Mouse (Mus musculus): ENCODE data around the gene Ptpn12.
A peak's percentile ranks its signal among the peaks of the same experiment; 100 is the strongest.

The Ptpn12 gene

DNA sequence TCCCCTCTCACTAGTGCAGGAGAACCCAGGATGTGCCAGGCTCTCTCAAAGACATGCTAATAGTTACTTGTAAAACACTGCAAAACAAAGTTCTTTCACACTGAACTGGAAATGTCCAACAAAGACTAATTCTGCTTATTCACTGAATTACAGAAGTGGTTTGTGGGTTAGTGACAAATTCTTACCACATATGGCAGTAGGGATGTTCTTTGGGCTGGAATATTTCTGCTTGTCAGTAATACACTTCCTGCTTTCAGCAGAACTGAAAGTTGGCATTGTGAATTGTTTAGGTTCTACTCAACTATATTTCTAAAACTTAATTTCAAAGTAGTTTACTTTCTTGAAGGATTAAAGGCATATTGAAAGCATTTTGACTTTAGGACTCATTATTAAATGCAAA lies 25.5 kb downstream of the Ptpn12 start:
- ATAC-seq (ENCODE audit: low TSS enrichment) = no peak

DNA sequence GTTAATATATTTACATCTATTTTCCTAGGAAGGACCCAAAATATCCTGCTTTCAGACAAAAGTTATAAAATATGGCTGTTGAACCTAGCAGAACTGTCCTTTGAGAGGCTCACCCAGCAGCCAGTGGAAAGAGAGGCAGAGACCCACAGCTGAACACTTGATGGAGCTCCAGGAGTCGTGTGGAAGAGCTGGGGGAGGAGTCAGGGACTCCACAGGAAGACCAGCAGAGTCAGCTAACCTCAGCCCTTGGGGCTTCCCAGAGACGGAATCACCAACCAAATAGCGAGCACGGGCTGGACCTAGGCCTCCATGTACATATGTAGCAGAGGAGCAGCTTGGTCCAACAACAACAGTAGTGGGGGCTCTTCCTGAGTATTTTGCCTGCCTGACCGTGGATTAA lies 38.6 kb downstream of the Ptpn12 start:
- ATAC-seq (ENCODE audit: low TSS enrichment) = peak; percentile 20; the same call in 1 of the 2 replicates

DNA sequence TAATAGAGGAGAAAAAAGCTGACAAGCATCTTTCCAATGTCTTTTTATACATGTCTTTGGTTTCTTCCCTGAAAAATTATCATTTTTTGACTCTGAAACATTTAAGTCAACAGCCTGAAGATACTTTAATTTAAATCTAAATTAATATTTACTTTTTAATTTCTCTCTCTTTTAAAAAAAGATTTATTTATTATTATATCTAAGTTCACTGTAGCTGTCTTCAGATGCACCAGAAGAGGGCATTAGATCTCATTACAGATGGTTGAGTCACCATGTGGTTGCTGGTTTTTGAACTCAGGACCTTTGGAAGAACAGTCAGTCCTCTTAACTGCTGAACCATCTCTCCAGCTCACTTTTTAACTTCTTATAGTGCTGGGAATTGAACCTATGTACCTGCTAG lies 44.8 kb downstream of the Ptpn12 start:
- ATAC-seq (ENCODE audit: low TSS enrichment) = no peak

DNA sequence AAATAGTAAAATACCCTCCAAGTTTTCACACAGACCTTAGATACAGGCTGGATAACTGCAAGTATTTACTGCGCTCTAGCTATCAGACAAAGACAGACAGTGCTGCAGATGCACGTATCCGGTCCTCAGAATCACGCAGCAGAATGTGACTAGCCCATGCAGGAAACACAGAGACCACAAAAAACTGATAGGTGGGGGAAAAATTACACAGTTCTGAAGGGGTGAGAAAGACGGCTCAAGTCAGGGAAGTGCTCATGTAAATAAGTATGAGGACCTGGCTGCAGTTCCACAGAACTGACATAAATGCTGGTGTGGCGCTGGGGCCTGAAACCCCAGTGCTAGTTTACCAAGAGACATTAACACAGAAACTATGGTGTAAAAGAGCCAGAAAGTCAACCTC lies 53.0 kb downstream of the Ptpn12 start:
- ATAC-seq (ENCODE audit: low TSS enrichment) = no peak

DNA sequence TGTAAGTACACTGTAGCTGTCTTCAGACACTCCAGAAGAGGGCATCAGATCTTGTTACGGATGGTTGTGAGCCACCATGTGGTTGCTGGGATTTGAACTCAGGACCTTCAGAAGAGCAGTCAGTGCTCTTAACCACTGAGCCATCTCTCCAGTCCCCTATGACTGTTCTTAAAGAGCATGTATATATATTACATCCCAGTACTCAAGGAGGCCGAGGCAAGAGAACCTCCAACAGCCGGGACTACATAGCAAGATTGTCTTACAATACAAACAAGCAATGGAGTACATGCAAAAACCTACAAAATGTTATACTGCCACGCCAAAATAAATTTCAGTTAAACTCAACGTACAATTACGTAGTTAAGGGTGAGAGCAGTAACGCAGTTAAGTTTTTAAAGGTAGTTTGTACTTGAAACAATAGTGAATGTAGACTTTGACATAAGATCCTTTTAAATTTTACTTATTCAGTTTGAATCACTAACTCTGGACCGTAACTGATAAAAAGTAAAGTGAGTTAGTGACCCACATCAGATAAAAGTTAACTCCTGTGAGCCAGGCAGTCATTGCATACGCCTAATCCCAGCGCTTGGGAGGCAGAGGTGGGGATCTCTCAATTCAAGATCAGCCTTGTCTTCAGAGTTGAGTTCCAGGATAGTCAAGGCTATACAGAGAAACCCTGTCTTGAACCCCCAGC lies 53.9 kb downstream of the Ptpn12 start:
- ATAC-seq (ENCODE audit: low TSS enrichment) = no peak

DNA sequence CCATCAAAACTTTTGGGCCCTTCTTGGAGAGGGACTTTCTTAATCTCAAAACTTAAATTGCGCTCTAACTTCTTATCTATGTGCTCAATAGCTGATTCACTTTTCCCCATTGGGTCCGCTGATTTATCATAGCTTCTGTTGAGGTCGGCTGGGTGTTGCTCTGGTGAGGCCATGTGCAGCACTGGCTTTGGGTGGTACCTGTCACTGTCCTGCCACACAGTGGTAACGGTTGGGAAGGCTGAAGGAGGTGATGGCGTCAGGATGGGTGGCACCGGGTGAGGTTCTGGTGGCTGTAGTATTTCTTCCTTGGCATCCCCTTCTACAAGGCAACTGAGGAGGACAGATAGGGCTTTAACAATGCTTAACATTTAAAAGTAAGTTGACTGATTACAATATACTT lies 57.3 kb downstream of the Ptpn12 start:
- ATAC-seq (ENCODE audit: low TSS enrichment) = no peak

DNA sequence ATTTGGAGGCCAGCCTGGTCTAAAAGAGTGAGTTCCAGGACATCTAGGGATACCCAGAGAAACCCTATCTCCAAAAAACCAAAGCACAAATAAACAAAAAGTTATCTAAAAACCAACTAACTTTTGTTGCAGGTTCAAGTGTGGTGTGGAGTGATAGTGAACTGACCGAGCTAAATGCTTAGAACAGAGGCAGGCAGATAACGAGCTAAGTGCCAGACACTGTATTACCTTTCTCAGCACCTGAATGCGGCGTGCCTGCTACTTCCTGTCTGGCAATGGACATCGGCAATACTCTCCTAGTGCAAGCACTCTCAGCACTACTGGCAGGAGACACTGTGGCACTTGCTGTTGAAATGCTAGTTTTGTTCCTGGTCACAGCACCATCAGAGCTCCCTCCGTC lies 58.2 kb downstream of the Ptpn12 start:
- no peak for ATAC-seq (ENCODE audit: low TSS enrichment)

DNA sequence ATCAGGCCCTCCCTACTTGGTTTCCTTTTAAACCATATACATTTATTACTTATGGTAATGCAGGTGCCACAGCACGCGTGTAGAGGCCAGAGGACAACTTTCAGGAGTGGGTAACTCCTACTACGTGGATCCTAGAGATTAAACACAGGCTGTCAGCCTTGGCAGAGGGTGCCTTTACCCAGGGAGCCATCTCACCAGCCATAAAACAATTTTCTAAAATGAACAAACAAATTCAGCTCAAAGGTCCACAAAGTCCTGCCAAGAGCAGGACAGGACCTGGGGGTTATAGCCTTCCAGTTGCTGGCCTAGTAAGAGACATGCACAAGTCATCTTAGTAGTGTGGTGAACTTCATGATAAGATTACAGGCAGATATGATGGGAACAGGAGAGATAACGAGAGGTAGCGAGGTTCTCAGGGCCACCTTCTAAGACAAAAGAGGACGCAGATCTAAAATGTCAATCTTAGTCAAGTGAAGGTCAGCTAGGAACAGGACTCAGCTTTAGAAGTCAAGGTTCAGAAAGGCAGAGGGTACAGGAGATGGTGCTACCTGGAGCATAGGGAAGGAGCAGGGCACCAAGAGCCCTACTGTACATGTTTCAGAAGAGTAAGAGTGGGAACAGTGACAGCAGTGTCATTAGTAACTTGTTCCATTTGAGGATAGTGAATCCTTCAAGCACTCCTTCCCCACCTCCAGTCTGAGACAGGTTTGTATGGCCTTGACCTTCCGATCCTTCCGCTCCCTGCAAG lies 65.5 kb downstream of the Ptpn12 start:
- no peak for ATAC-seq (ENCODE audit: low TSS enrichment)

DNA sequence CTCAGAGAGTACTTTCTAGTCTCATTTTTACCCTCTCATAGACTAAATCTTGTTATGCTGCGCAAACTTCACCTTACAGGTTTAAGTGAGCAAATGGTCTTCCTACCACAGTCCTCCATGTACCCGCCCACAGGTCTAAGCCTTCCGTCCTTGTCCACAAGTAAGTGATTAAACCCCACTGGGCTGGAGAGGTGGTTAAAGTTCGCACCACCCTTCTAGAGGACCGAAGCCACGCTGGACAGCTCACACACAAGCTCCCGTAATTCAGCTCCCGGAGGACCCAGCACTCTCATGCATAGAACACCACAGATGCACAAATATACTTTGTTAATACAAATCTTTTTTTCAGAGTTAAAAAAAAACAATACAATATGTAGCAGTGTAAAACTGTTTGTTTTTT lies 69.4 kb downstream of the Ptpn12 start:
- no peak for ATAC-seq (ENCODE audit: low TSS enrichment)

DNA sequence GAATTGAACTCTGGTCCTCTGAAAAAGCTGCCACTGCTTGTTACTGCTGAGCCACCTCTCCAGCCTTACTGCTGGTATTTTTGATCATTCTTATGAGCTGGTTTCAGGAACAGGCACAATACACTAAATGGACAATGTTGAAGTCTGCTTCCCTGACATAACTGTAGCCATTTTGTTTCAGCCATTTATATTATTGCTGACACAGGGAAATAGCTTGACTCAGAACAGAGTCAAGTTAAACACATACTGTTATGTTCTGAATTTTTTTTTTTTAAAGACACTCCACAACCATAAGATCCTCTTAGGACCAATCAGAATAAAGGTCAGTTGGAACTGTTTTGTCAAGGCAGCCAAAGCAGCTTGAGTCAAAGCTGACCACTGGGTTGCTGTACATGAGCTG lies 72.2 kb downstream of the Ptpn12 start:
- ATAC-seq (ENCODE audit: low TSS enrichment) = no peak

DNA sequence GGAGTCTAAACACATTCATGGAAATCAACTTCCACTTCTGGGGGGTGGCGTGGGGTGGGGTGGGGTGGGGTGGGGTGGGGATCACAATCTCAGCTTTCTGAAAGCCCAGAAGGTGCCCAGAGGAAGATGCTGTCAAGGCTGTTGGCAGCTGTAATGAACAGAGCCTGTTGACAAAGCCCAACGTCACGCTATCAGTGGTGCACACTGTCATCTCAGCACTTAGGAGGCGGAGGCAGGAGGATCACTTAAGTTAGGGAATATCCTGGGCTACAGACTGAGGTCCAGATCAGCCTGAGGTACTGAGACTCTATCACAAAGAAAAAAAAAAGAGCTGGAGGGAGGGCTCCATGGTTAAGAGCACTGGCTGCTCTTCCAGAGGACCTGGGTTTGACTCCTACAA lies 81.0 kb downstream of the Ptpn12 start:
- no peak for ATAC-seq (ENCODE audit: low TSS enrichment)

DNA sequence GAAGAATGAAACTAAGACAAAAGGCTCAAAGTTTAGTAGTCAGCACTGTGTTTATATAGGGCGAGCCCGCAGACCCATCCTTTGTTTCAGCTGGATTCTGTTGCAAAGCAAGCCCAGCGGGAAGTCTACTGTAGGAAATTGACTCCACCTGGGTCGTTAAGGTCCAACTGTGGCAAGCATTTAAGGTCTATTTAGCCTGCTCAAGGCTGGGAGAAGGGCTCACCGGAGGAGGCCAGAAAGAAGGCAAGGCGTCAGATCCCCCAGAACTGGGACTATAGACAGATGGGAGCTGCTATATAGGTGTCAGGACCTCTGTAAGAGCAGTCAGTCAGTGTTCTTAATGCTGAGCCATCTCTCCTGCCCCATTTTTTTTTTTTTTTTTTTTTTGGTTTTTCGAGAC lies 81.7 kb downstream of the Ptpn12 start:
- ATAC-seq (ENCODE audit: low TSS enrichment) = no peak

DNA sequence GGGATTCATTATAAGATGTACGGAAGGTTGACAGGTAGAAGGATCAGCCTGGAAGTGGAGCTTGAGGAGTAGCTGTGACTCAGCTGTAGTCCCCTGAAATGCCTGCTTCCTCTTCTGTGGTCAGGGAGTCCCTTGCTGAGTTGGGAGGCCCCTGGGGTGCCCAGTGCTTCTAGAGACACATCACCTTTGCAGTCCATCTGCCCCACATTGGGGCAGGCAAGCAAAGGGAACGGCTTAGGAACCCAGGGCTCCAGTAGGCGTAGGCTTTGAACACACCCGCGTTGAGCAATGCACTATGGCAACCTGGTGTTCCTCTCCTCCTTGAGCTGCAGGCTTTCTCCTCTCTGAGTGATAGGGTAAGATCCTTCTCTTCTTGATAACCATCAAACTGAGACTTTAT lies 82.6 kb downstream of the Ptpn12 start:
- no peak for ATAC-seq (ENCODE audit: low TSS enrichment)

DNA sequence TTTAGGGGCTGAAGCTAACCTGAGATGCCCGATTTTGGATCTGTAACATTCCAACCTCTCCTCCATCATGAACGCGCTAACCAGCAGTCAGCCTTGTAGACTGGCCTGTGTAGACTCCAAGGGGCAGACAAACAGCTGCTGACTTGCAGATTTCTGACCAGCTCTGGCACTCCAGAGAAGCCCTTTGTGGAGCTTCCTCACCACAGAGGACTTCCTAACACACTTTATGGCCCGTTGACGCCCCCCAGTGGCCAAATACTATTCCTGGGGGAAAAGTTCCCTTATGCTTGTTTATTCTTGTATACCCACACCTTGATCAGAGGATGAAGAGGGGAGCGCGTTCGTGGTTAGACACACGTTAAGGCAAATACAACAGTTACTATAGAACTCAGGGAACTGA lies 86.7 kb downstream of the Ptpn12 start:
- peak; percentile 76 for ATAC-seq (ENCODE audit: low TSS enrichment)

DNA sequence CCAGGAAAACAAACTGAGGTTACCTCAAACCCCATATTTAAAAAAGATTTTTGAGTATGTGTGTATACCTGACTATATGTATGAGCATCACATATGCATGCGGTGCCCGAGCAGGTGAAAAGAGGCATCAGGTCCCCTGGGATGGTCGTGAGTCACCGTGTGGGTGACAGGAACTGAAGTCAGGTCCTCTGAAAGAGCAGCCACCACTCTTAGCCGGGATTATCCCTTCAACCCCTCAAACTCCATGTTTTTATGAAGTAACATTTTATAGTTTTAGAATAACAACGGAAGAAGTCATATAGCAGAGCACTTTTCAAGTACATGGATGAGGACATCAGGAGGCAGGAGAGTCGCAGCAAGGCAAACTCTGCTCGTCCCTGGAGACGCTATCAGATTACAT lies 87.2 kb downstream of the Ptpn12 start:
- no peak for ATAC-seq (ENCODE audit: low TSS enrichment)

DNA sequence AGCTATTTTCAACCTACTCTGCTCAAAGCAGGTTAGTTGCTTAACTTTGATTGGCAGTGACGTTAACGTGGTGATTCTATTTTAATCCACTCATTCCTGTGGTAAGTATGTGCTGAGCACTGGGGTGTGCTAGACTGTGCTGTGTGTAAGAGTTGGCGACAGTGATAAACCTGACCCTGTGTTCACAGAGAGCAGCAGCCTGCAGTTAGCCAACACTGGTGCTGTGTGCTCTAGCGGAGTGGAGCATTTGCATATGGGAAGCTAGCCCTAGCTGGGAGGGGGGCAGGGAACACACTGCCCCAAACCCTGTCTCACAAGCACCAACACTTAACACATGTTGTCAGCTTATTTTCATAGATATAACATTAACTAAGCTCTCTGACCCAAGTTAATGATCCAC lies 87.8 kb downstream of the Ptpn12 start:
- no peak for ATAC-seq (ENCODE audit: low TSS enrichment)

DNA sequence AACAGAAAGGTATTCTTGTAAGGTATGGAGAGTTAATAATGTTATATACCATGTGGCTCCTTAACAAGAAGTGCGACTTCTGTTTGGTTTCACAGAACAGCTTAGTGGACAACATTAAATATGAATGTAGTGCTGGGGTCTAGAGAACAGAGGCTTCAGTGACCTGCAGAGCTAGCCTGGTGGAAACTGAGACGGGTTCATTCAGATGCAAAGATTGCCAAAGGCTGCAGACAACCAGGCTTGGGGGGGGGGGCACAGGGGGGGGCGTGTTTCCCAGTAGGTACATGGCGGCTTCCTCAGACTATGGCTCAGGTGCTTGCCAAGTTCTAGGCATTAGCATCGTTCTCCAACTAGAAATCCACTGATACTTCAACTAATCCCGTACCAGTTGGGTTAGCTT lies 91.3 kb downstream of the Ptpn12 start:
- ATAC-seq (ENCODE audit: low TSS enrichment) = no peak

DNA sequence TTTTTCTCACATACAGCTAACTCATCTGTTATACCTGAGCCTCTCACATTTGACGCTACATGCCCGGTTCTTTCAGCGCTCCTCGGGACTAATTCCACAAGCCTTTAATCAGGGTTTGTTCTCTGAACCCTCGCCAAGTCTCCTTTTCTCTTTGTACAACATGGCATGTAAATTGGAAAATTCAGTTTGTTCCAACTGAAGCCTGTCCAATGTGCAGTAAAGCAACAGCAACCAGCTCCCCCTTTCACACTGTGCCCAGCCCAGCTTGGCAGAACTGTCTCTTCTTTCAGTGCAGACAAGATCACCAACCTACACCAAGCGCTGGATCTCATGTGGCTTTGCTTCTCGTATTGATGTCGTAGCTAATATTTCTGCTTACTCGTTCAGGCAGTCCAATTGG lies 92.4 kb downstream of the Ptpn12 start:
- peak; percentile 64 for ATAC-seq (ENCODE audit: low TSS enrichment)

DNA sequence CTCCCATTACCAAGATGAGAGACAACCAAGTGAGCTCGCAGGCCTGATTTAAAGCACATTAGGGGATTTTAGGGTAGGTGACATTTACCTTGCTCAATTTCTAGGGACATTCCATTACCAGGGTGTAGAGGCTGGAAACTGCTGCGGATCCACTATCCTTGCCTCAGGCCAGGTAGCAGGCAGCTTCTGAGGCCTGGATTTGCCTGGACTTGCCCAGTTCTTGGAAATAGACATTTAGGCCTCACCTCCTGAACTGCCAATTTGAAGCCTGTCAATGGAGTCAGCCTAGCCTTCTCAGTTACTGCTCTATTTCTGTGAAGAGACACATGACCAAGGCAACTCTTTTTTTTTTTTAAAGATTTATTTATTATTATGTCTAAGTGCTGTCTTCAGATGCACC lies 94.8 kb downstream of the Ptpn12 start:
- no peak for ATAC-seq (ENCODE audit: low TSS enrichment)

DNA sequence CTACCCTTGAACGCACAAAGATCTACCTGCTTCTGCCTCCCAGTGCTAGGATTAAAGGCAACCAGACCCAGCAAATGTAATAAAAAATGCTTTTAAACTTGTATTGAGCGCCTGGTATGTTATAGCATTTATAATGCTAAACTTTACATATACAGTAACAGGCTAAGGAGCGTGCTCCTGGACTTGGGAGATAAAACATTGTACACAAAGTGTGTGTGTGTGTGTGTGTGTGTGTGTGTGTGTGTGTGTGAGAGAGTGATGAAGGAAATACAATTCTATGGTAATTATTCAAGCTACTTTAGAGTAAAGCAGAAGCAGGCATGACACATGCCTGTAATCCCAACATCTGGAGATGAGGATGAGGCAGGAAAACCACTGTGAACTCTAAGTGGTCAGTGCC lies 99.4 kb downstream of the Ptpn12 start, which contains the start of gene Rsbn1l:
Rsbn1l (minus strand) TSS at position 101 of the 400 bp plus-strand sequence.
- no peak for ATAC-seq (ENCODE audit: low TSS enrichment)

DNA sequence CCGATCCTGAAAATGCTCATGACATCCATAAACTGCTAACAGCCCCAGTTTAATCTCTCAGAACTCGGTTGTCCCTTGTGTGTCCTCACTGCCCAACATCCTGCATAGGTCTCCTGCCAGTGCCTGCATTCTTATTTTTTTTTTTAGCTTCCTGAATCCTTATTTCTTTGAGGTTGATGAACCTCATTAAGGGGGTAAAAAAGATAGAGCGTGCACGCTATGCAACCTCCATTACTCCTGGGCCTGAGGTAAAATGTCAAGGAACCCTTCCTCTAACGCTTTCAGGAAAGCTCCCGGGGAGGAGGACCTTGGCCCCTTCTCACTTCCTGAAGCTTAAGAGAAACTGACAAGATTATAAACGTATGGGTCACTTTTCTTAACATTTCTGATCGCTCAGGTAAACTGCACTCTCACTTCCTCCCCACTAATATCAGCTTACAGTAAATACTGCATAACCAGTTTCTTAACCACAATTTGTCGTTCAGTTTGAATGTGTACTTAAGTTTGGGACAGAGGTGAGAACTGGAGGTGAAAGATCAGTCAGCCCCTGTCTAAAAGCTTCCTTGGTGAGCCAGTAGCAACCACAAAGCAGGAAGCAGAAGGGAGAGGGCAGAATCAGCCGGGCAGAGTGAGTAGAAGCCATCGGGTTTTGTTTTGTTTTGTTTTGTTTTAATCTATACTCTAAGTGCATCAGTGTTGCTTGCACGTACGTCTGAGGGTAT lies 100.4 kb downstream of the Ptpn12 start:
- no peak for ATAC-seq (ENCODE audit: low TSS enrichment)

DNA sequence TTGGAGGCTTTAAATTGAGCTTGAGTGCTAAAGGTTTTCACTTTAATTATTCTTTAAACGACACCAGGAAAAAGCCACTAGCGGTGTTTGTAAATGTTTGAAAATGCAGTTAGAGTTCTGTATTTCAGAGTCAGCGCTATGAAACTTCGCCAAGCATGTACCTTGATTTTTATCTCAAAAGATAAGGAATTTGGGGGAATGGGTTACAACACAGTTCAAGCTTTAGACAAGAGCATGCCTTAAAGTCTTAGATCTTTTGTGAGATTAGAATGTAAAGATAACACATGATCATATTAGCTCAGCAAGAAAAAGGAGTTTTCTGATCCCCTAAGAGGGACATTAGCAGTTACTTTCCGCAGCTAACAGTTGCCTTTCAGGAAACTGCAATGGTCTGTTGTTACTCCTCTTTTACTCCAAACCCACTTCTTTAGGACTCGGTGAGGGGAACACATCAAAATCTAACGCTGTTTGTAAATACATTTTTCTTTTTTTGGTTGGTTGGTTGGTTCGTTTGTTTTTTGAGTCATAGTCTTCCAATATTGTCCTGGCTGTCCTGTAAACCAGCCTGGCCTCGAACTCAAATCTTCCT lies 103.3 kb downstream of the Ptpn12 start:
- no peak for ATAC-seq (ENCODE audit: low TSS enrichment)
